Mouse (Mus musculus) small intestine, adult 10 weeks (tissue): ENCODE results near the gene Tlr9. TPM values are rescaled to one million over a fixed set of nuclear protein-coding genes. Genes with fewer than 3 reads are reported as not detected.

Source experiments
- polyA plus RNA-seq: library from polyadenylated mRNA; stranded (reverse); fragments of 350-450 nt; fragmentation: Illumina TruSeq; extraction: RNeasy Lipid Tissue Mini Kit (QIAGEN cat#74804); gene quantifications from one replicate; pipeline ENCODE4 v1.2.3, GENCODE M21; 2014; ENCODE audit warnings: low replicate concordance

Gene Tlr9
- polyA plus RNA-seq: not detected

DNA sequence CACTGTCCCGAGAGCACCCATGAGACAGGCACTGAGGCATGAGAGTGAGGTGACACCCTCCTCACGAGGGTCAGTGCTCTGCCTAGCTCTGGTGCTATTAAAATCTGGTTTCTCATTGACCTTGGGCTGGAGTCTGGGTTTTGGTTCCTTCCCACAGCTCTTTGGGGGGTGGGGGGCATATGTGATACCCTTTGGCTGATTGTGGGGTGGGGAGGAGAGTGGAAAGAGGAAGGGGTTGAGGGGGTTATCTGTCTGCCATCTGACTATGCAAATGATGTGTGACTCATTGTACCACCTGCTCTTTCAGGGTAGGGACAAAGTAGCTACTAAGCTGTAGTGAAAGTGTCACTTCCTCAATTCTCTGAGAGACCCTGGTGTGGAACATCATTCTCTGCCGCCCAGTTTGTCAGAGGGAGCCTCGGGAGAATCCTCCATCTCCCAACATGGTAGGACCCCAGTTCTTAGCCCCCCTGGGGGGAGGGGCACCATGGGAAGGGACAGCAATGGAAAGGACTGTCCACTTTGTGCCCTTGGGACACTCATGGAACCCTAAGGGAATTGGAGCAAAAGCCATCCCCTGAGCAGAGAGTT is at the start of gene Tlr9:
Gene Tlr9 (plus strand): TSS at position 338 of the 591 bp plus-strand sequence.

GRCm38 (mm10) chr9:106199535-106200272 is 22.7 kb upstream of the Tlr9 start, which contains the start of gene Ppm1m:
Ppm1m (minus strand) TSS chr9:106199746.

DNA sequence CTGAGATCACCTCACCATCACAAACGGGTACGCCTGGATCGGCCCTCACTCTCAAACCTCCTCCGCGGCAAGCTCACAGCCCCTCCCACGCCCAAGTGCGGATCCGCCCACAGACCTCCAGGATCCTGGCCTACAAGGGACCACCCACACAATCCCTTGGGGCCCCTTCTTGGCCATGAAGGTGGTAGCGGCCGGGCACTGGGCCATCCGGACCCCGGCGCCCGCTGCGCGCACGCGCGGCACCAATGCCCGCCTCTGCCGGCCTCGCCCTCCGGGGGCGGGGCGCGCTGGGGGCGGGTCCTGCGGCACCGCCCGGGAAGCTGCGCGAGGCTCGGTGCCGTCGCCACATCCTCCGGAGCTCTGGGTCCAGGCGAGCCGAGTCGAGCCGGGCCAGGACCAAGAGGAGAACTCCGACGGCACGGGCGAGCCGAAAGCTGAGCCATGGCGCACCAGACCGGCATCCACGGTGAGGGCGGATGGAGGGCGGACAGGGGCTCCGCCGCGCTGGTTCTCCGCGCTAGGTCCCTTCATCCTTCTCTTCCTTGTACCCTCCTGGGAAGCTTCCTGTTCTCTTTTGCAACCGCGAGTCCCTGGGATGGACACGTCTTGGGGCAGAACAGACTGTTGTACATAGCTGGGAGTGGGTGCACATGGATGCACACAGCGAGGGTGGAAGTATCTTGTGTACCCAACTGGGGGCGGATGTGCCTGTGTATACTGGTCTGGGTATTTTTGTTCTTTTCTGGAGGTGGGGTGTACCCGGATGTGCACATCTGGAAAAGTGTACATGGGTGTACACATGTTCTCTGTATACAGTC is 19.4 kb upstream of the Tlr9 start, which contains the start of gene Twf2:
Gene Twf2 (plus strand): TSS at position 290 of the 818 bp plus-strand sequence.

Other genes with a start within 250 kb of the Tlr9 start
- 13.1 TPM for gene Col6a4, start 125.8 kb upstream of the Tlr9 start, polyA plus RNA-seq
- gene Glyctk, start 64.5 kb upstream of the Tlr9 start, polyA plus RNA-seq: 1.3 TPM
- gene Wdr82, start 51.7 kb upstream of the Tlr9 start, polyA plus RNA-seq: 71.1 TPM
- gene Ppm1m, start 22.9 kb upstream of the Tlr9 start, polyA plus RNA-seq: 0.78 TPM
- gene Twf2, start 19.5 kb upstream of the Tlr9 start, polyA plus RNA-seq: not detected
- gene Alas1, start 26.1 kb downstream of the Tlr9 start, polyA plus RNA-seq: 43.5 TPM
- 0.37 TPM for gene Poc1a, start 58.5 kb downstream of the Tlr9 start, polyA plus RNA-seq
- gene Dusp7, start 146.0 kb downstream of the Tlr9 start, polyA plus RNA-seq: 5.7 TPM
- 5.7 TPM for gene Rpl29, start 206.9 kb downstream of the Tlr9 start, polyA plus RNA-seq
- 7.4 TPM for gene Acy1, start 215.7 kb downstream of the Tlr9 start, polyA plus RNA-seq
- gene Abhd14b, start 224.9 kb downstream of the Tlr9 start, polyA plus RNA-seq: 12.4 TPM
- 1.6 TPM for gene Abhd14a, start 225.1 kb downstream of the Tlr9 start, polyA plus RNA-seq
- gene Pcbp4, start 230.7 kb downstream of the Tlr9 start, polyA plus RNA-seq: 0.63 TPM
- not detected for gene Gpr62, start 243.3 kb downstream of the Tlr9 start, polyA plus RNA-seq